Mouse (Mus musculus) neural tube, embryonic 15.5 days (tissue): Measurements from ENCODE around the gene Tmem138. TPM values are rescaled to one million over a fixed set of nuclear protein-coding genes. Genes with fewer than 3 reads are reported as not detected.
A peak's percentile ranks its signal among the peaks of the same experiment; 100 is the strongest.
"Not testable (repeated sequence)": the region's sequence is repeated elsewhere in the genome, so short reads cannot be mapped to it uniquely, and the experiment has no call there.

Experiments
- ATAC-seq: fragments of 200-750 bp; cut with Nextera tagmentation; 2 replicates; pipeline ENCODE4 v1.8.0; 2017; ENCODE audit warnings: mild to moderate bottlenecking, moderate TSS enrichment, moderate library complexity; ENCODE audit not compliant: low FRiP score
- H3K27ac ChIP-seq: fragments of 300-500 bp; sonication (generic); replicated peaks from 2 replicates; pipeline ENCODE4 v1.5.1; 2015; ENCODE audit warnings: mild to moderate bottlenecking, inconsistent platforms
- H3K27me3 ChIP-seq: fragments of 300-500 bp; sonication (generic); replicated peaks from 2 replicates; pipeline ENCODE4 v1.6.1; 2015; ENCODE audit warnings: inconsistent platforms
- H3K36me3 ChIP-seq: fragments of 300-500 bp; sonication (generic); 2 replicates; pipeline ENCODE4 v1.6.1; 2015; ENCODE audit warnings: inconsistent platforms
- H3K4me1 ChIP-seq: fragments of 300-500 bp; sonication (generic); 2 replicates; pipeline ENCODE4 v1.6.1; 2015; ENCODE audit warnings: inconsistent platforms
- H3K4me2 ChIP-seq: fragments of 300-500 bp; sonication (generic); 2 replicates; pipeline ENCODE4 v1.6.1; 2015; ENCODE audit warnings: inconsistent platforms, mild to moderate bottlenecking, moderate library complexity
- H3K4me3 ChIP-seq: fragments of 300-500 bp; sonication (generic); replicated peaks from 2 replicates; pipeline ENCODE4 v1.5.1; 2015; ENCODE audit warnings: mild to moderate bottlenecking, inconsistent platforms
- H3K9ac ChIP-seq: fragments of 300-500 bp; sonication (generic); replicated peaks from 2 replicates; pipeline ENCODE4 v1.6.1; 2015; ENCODE audit warnings: mild to moderate bottlenecking, inconsistent platforms
- H3K9me3 ChIP-seq: fragments of 300-500 bp; sonication (generic); replicated peaks from 2 replicates; pipeline ENCODE4 v1.6.1; 2016; ENCODE audit warnings: inconsistent platforms
- WGBS: fragments of 180-500 bp; shearing (Covaris S2); methylation state at CpG from one replicate; pipeline ENCODE4 v1.1.7; 2015; ENCODE audit warnings: mixed read lengths; 5-methylcytosine and 5-hydroxymethylcytosine counted together
- polyA plus RNA-seq: library from polyadenylated mRNA; unstranded; fragments of >200 nt; fragmentation: Nextera tagmentation; extraction: Ambion mirVana; gene quantifications from 2 replicates; pipeline ENCODE4 v1.2.1, GENCODE M21; 2015

Tmem138 gene
- polyA plus RNA-seq, 1 experiment from 2014 or later = 33.3 TPM

DNA sequence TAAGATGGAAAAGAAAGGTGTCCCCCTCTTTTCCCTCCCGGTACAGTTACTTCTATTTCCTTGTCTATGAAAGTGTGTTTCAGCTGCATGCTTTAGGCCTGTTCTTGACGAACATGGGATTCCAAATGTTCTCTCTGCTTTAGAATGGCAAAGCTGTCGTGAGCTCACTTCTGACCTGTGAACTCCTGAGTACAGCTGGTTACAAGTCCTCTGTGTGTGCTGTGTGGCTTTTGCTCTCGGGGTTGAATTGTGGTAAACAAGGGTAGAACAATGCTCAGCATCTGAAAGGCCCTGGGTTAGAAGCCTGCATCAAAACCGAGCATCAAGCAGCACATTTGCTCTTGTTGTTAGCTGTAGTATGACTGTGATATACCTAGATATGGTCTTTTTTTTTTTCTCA is 14.8 kb downstream of the Tmem138 start:
- H3K27ac ChIP-seq = no peak overlapping the region

DNA sequence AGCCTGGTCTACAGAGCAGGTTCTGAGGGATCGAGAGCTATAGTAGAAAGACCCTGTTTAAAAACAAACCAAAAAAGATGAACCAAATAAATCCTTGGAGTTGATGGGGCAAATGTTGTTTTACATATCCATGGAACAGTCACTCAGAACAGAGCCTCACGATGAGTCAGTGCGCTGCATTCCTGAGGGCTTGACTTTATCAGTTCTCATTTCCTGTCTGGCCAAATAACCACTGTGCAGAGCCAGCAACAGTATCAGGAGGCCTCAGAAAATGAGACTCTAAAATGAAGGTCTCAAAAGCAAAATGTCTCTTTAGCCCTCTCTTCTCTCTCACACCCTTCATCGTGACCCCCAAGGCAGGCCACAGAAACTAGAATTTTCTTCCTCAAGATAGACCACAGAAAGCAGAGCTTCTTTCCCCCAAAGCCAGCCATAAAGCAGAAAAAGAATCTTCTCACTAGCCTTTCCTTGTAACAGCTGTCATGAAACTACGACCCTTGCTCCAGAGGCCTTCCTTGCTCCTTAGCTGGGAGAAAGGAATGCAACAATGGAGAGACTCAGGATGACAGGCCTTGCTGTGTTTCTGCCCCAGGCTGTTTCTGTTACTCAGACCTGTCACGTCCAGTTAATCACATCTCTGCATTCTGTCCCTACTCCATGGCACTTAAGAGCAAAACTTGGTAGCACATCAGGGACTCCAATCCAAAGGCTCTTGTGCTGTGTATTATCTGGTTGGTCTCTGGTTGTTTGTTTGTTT is 15.4 kb downstream of the Tmem138 start:
- WGBS = 71% methylated on average over 6 of the region's 6 CpGs
- H3K4me2 ChIP-seq = no peak overlapping the region
- no peaks in the 10 kb centered on the region for H3K27me3 ChIP-seq
- H3K4me3 ChIP-seq = no peak overlapping the region
- H3K9ac ChIP-seq = no peak overlapping the region
- H3K9me3 ChIP-seq = no peaks in the 10 kb centered on the region
- ATAC-seq = no peak
- H3K27ac ChIP-seq = no peak overlapping the region
- H3K36me3 ChIP-seq = no peaks in the 10 kb centered on the region
- H3K4me1 ChIP-seq = peaks cover 3% of the 10 kb centered on the region; the same call in 1 of the 2 replicates

More for the DNA sequence above, 14.8 kb downstream of the Tmem138 start:
- no peak overlapping the region for H3K9ac ChIP-seq
- no peak for ATAC-seq
- no peaks in the 10 kb centered on the region for H3K36me3 ChIP-seq
- H3K4me2 ChIP-seq = no peak overlapping the region
- H3K27me3 ChIP-seq = no peaks in the 10 kb centered on the region
- H3K4me1 ChIP-seq = no peaks in the 10 kb centered on the region
- no peak overlapping the region for H3K4me3 ChIP-seq
- WGBS = 75% methylated on average over 5 of the region's 5 CpGs
- H3K9me3 ChIP-seq = no peaks in the 10 kb centered on the region

DNA sequence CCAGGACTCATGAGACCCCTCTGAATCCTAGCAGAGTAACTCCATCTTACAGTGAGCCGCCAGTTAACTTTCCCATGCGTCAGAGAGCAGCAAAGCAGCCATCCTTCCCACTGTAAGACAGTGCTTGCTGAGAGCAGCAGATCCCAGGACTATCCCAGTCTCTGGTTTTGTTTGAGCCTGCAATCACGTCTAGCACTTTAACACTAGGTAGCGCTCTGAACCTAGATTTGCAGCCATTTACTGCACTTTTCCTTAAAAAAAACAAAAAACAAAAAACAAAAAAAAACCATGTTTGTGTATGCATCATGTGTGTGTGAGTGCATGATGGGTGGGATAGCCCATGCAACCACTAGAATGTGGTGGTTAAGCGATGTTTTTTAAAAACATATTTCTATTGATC is 17.1 kb downstream of the Tmem138 start:
- H3K36me3 ChIP-seq = no peaks in the 10 kb centered on the region
- 40% methylated on average over 5 of the region's 5 CpGs for WGBS
- no peaks in the 10 kb centered on the region for H3K9me3 ChIP-seq
- H3K4me2 ChIP-seq = no peak overlapping the region
- H3K4me1 ChIP-seq = peaks cover 12% of the 10 kb centered on the region
- H3K4me3 ChIP-seq = no peak overlapping the region
- H3K27me3 ChIP-seq = no peaks in the 10 kb centered on the region
- H3K9ac ChIP-seq = no peak overlapping the region
- no peak for ATAC-seq
- no peak overlapping the region for H3K27ac ChIP-seq

DNA sequence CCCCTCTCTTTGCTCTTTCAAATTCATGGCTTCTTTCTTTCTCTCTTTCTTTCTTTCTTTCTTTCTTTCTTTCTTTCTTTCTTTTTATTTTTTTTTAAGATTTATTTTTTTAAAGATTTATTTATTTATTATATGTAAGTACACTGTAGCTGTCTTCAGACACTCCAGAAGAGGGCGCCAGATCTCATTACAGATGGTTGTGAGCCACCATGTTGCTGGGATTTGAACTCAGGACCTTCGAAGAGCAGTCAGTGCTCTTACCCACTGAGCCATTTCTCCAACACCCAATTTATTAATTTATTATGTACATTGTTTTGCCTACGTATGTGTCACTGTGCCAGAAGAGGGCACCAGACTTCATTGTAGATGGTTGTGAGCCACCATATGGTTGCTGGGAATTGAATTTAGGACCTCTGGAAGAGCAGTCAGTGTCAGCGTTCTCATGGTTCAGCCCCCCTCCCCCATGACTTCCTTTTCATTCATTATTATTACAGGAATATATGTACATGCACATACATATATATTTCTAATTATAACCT is 19.3 kb downstream of the Tmem138 start:
- H3K9me3 ChIP-seq, H3K27me3 ChIP-seq, ATAC-seq, H3K4me2 ChIP-seq, H3K9ac ChIP-seq, H3K4me3 ChIP-seq, H3K36me3 ChIP-seq, H3K27ac ChIP-seq: not testable (repeated sequence)
- WGBS = 79% methylated on average over 4 of the region's 4 CpGs
- peaks cover 22% of the 10 kb centered on the region for H3K4me1 ChIP-seq

DNA sequence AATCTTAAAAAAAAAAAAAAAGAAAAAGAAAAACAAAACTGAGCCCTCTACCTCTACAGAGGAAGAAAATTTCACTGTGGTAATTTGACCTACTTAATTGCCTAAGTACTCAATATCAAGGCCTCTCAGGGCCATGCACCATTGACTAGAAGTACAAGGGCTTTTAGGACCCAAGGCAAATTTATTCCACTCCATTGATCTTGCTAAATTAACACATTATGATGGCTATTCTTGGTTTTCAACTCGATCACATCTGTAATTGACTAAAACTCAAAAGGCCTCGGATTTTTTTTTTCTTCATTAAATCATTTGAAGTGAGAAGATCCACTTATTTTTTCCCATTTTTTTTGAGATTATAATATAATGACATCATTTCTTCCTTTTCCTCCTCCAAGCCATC is 19.7 kb downstream of the Tmem138 start:
- Histone ChIP-seq H3K27me3 (no peaks in the 10 kb centered on the region), H3K27ac (no peak overlapping the region), H3K9ac (no peak overlapping the region), H3K4me3 (no peak overlapping the region), H3K4me1 (peaks cover 22% of the 10 kb centered on the region), H3K4me2 (no peak overlapping the region), H3K9me3 (no peaks in the 10 kb centered on the region), H3K36me3 (peaks cover 7% of the 10 kb centered on the region; the same call in 1 of the 2 replicates)
- 65% methylated on average over 2 of the region's 2 CpGs for WGBS
- ATAC-seq = no peak

DNA sequence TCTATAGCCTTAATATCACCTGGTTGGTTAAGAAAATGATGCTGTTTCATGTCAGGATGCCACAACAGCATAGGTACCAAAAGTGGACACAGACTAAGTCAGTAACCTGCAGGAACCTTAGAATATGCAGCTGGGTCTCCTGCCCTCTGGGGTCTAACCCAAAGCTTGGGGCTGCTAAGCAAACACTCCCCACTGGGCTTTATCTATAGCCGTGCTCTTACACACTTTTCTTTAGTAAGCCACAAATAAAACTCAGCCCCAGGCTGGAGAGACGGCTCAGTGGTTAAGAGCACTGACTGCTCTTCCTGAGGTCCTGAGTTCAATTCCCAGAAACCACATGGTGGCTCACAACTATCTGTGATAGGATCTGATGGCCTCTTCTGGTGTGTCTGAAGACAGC is 20.2 kb downstream of the Tmem138 start:
- H3K36me3 ChIP-seq = peaks cover 11% of the 10 kb centered on the region
- no peak overlapping the region for H3K27ac ChIP-seq
- WGBS = 75% methylated on average over 2 of the region's 2 CpGs
- no peak overlapping the region for H3K9ac ChIP-seq
- peaks cover 22% of the 10 kb centered on the region for H3K4me1 ChIP-seq
- no peaks in the 10 kb centered on the region for H3K9me3 ChIP-seq
- no peak overlapping the region for H3K4me2 ChIP-seq
- no peaks in the 10 kb centered on the region for H3K27me3 ChIP-seq
- no peak overlapping the region for H3K4me3 ChIP-seq
- ATAC-seq = no peak

DNA sequence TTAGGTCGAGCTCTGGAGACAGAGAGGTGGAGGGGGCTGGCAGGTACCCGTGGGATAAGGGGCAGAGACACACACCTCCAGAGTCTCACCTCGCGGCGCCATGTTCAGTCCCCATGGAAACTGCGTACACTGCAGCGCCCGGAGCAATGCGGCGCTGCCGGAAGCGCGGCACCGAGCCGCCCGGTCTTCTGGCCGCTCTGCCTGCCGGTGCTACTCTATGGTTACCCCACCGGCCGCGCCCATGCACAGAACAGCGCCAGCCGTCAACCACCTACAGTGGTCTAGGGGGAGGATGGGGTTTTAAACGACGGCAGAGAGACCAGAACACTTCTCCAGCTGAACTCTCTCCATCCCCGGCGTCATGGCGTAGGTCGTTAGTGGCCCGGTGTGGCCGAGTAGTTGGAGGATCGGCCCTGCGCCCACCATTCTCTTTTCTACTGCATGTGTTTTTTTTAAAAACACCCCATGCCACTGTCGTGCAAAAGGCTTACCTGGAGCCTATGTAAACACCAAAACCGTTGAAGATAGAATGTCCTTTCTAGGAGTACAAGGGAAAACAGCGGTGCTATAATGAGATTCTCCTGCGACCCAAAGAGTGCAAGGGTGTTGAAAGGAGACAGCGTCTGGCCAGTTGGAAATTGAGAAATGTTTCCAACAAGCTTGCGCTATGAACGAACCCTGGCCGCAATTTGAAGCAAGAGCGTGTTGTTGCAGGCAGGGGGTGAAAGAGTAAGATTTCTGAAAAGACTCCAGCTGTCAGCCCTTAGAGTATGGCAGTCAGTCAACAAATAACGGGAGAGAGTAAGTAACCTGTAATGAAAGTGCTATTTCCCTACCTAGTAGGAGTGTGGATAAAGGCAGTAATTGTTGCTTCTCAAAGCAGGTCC is 21.3 kb downstream of the Tmem138 start, which contains the start of gene Tmem216:
Gene Tmem216 (minus strand): TSS at position 615 of the 887 bp plus-strand sequence.
- WGBS = 1% methylated on average over 43 of the region's 43 CpGs
- H3K4me3 ChIP-seq = peak within 1 kb of the TSS; percentile 66

DNA sequence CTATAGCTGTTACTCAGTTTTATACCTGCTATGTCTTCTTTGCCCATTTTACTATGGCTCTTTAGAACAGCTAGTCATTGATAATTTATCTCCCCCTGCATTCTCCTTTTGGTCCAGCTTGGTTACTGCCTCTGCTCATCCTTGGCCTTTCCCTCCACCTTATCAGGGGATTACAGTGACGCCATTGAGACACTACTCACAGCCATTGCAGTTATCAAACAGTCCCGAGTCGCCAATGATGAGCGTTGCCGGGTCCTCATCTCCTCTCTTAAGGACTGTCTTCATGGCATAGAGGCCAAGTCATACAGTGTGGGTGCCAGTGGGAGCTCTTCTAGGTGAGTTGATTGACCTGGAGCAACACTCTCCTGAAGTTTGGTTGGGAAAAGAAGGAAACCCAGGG is 37.7 kb downstream of the Tmem138 start:
- no peaks in the 10 kb centered on the region for H3K9me3 ChIP-seq
- H3K4me2 ChIP-seq = no peak overlapping the region
- no peak for ATAC-seq
- WGBS = 95% methylated on average over 5 of the region's 5 CpGs
- no peak overlapping the region for H3K9ac ChIP-seq
- H3K36me3 ChIP-seq = peaks cover 81% of the 10 kb centered on the region
- H3K27ac ChIP-seq = no peak overlapping the region
- no peaks in the 10 kb centered on the region for H3K27me3 ChIP-seq
- no peak overlapping the region for H3K4me3 ChIP-seq
- no peaks in the 10 kb centered on the region for H3K4me1 ChIP-seq

More for the DNA sequence above, 21.3 kb downstream of the Tmem138 start, which contains the start of gene Tmem216:
- Histone ChIP-seq H3K4me1 (peaks cover 22% of the 10 kb centered on the region), H3K4me2 (peak within 1 kb of the TSS; percentile 81), H3K27me3 (no peaks in the 10 kb centered on the region), H3K27ac (peak within 1 kb of the TSS; percentile 87), H3K36me3 (peaks cover 23% of the 10 kb centered on the region), H3K9me3 (no peaks in the 10 kb centered on the region), H3K9ac (peak within 1 kb of the TSS; percentile 70)
- peak; percentile 98 for ATAC-seq

DNA sequence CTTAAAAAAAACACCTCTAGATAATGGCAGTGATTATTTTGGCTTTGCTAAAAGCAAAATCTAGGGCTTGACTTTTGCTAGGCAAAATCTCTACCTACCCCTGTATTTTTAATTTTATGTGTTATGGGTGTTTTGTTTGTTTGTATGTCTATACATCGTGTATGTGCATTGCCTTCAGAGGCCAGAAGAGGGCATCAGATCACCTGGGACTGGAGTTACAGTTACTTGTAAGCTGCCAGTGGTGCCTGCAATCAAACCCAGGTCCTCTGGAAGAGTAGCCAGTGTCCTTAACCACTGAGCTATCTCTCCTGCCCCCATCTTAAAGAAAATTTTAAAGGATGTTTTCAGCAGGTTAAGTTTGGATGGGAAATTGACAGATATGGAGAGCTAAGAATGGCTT is 47.1 kb downstream of the Tmem138 start:
- Histone ChIP-seq H3K27ac (no peak overlapping the region), H3K4me2 (no peak overlapping the region), H3K27me3 (no peaks in the 10 kb centered on the region), H3K9ac (no peak overlapping the region), H3K9me3 (no peaks in the 10 kb centered on the region), H3K36me3 (peaks cover 44% of the 10 kb centered on the region), H3K4me3 (no peak overlapping the region), H3K4me1 (peaks cover 26% of the 10 kb centered on the region)
- ATAC-seq = no peak
- 95% methylated on average over 1 of the region's 1 CpGs for WGBS

DNA sequence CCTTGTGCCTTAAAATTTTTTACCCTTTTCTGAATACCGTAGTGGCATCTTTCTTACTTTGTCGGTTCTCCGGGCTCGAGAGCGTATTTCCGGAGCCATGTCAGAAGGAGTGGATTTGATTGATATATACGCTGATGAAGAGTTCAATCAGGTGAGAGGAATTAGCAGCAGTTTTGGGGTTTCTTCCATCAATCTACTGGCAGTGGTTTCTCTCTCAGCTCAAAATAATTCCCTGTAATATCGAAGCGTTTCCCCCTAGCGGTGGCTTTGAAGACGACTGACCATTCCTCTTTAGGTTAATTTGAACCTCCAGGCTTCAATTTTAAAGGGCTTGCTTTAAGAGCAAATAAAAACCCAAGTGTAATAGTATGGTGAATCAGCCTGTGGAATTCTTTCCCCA is 51.3 kb downstream of the Tmem138 start, which contains the start of gene Sdhaf2:
Gene Sdhaf2 (minus strand): TSS at position 233 of the 400 bp plus-strand sequence.
- WGBS = under 1% methylated on average over 11 of the region's 11 CpGs
- Histone ChIP-seq H3K9me3 (no peaks in the 10 kb centered on the region), H3K4me3 (peak within 1 kb of the TSS; percentile 93), H3K4me2 (peak within 1 kb of the TSS; percentile 66), H3K27me3 (no peaks in the 10 kb centered on the region), H3K4me1 (peaks cover 38% of the 10 kb centered on the region), H3K36me3 (peaks cover 15% of the 10 kb centered on the region), H3K9ac (peak within 1 kb of the TSS; percentile 97), H3K27ac (peak within 1 kb of the TSS; percentile 97)
- peak; percentile 25; the same call in 1 of the 2 replicates for ATAC-seq

DNA sequence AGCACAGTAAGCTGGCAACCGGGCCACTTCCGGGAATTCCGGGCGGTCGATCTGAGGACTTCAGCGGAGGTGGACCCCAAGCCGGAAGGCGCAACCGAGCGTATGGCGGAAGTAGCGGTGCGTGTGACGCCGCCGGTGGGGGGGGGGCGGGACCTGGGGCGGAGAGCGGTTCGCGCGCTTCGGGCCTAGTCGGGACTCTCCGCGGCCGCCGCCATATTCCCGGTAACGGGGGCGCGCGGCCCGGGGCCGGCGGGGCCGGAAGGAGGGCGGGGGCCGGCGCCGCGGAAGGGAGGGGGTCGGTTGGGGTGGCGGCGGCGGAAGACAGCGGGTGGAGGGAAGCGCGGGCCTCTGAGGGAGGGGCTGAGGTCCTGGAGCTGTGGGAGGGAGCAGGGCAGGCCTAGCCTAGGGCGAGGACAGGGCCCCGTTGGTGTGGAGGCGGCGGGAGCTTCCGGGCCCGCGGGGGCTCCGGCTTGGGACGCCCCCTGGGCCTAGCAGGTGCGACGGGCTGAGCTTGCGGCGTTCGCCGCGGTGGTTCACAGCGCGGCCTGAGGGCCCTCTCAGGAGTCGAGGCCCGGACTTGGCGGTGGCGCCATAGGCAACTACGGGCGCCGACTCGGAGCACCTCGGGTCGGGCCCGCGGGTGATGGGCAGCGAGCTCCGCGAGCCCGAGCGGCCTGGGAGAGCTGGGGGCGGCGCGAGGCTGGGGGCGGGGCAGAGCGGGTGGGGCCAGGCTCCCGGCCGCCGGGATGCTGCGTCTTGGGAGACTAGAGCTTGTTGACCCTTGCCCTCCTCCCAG is 51.9 kb downstream of the Tmem138 start, which contains the start of gene Cpsf7:
Gene Cpsf7 (plus strand): TSS at position 161 of the 796 bp plus-strand sequence.
- H3K9ac ChIP-seq = peak within 1 kb of the TSS; percentile 97
- peak within 1 kb of the TSS; percentile 93 for H3K4me3 ChIP-seq
- H3K4me2 ChIP-seq = peak within 1 kb of the TSS; percentile 66
- H3K36me3 ChIP-seq = peaks cover 9% of the 10 kb centered on the region
- peak within 1 kb of the TSS; percentile 97 for H3K27ac ChIP-seq
- H3K27me3 ChIP-seq = no peaks in the 10 kb centered on the region
- under 1% methylated on average over 56 of the region's 93 CpGs for WGBS
- ATAC-seq = peak; percentile 94
- peaks cover 34% of the 10 kb centered on the region for H3K4me1 ChIP-seq
- H3K9me3 ChIP-seq = no peaks in the 10 kb centered on the region
